Mouse (Mus musculus) embryonic facial prominence, embryonic 12.5 days (tissue): ENCODE results near the gene Arf3. TPM values are rescaled to one million over a fixed set of nuclear protein-coding genes. Genes with fewer than 3 reads are reported as not detected.
A peak's percentile ranks its signal among the peaks of the same experiment; 100 is the strongest.

Experiments used
- ATAC-seq: fragments of 200-750 bp; cut with Nextera tagmentation; 2 replicates; pipeline ENCODE4 v1.8.0; 2017; ENCODE audit not compliant: insufficient number of reproducible peaks, insufficient read depth, low FRiP score, low TSS enrichment
- H3K27ac ChIP-seq: fragments of 300-500 bp; sonication (generic); 2 replicates; pipeline ENCODE4 v1.5.1; 2016; ENCODE audit warnings: mild to moderate bottlenecking
- H3K27me3 ChIP-seq: fragments of 300-500 bp; sonication (generic); 2 replicates; pipeline ENCODE4 v1.6.1; 2016; ENCODE audit warnings: mild to moderate bottlenecking, moderate library complexity
- H3K36me3 ChIP-seq: fragments of 300-500 bp; sonication (generic); 2 replicates; pipeline ENCODE4 v1.6.1; 2016; ENCODE audit warnings: mild to moderate bottlenecking
- H3K4me1 ChIP-seq: fragments of 300-500 bp; sonication (generic); 2 replicates; pipeline ENCODE4 v1.6.1; 2016
- H3K4me2 ChIP-seq: fragments of 300-500 bp; sonication (generic); replicated peaks from 2 replicates; pipeline ENCODE4 v1.6.1; 2016; ENCODE audit warnings: mild to moderate bottlenecking, moderate library complexity
- H3K4me3 ChIP-seq: fragments of 300-500 bp; sonication (generic); 2 replicates; pipeline ENCODE4 v1.5.1; 2016; ENCODE audit warnings: mild to moderate bottlenecking
- H3K9ac ChIP-seq: fragments of 300-500 bp; sonication (generic); 2 replicates; pipeline ENCODE4 v1.6.1; 2016; ENCODE audit warnings: mild to moderate bottlenecking, moderate library complexity
- H3K9me3 ChIP-seq: fragments of 300-500 bp; sonication (generic); 2 replicates; pipeline ENCODE4 v1.6.1; 2016; ENCODE audit warnings: mild to moderate bottlenecking, moderate library complexity
- WGBS: fragments of 180-500 bp; shearing (Covaris S2); methylation state at CpG from one replicate; pipeline ENCODE4 v1.1.7; 2016; 5-methylcytosine and 5-hydroxymethylcytosine counted together
- polyA plus RNA-seq: library from polyadenylated mRNA; unstranded; fragments of >200 nt; fragmentation: Nextera tagmentation; extraction: Ambion mirVana; gene quantifications from 2 replicates; pipeline ENCODE4 v1.2.1, GENCODE M21; 2016

Arf3 gene
- polyA plus RNA-seq, 1 experiment from 2014 or later: 51.2 TPM

GRCm38 (mm10) chr15:98799396-98799795 is 36.4 kb upstream of the Arf3 start:
- Histone ChIP-seq H3K27ac (no peak overlapping the region), H3K36me3 (no peaks in the 10 kb centered on the region), H3K4me3 (no peak overlapping the region), H3K27me3 (peaks cover 100% of the 10 kb centered on the region), H3K4me2 (no peak overlapping the region), H3K4me1 (0 out of 2 replicates have a peak, but pooled peaks cover 4% of the 10 kb centered on the region), H3K9ac (no peak overlapping the region), H3K9me3 (no peaks in the 10 kb centered on the region)
- 13% methylated on average over 12 of the region's 12 CpGs for WGBS
- no peak for ATAC-seq

GRCm38 (mm10) chr15:98798903-98799302 is 35.9 kb upstream of the Arf3 start:
- no peak overlapping the region for H3K4me2 ChIP-seq
- no peak overlapping the region for H3K4me3 ChIP-seq
- 0 out of 2 replicates have a peak, but pooled peaks cover 4% of the 10 kb centered on the region for H3K4me1 ChIP-seq
- H3K27ac ChIP-seq: no peak overlapping the region
- ATAC-seq: no peak
- no peak overlapping the region for H3K9ac ChIP-seq
- no peaks in the 10 kb centered on the region for H3K9me3 ChIP-seq
- H3K27me3 ChIP-seq: peaks cover 100% of the 10 kb centered on the region
- H3K36me3 ChIP-seq: no peaks in the 10 kb centered on the region
- WGBS: 47% methylated on average over 3 of the region's 3 CpGs

- 1% methylated on average over 28 of the region's 28 CpGs for WGBS
- ATAC-seq: peak; percentile 77; the same call in 1 of the 2 replicates
Observed at GRCm38 (mm10) chr15:98797835-98798492, 35.0 kb upstream of the Arf3 start.

GRCm38 (mm10) chr15:98796803-98797595 is 34.0 kb upstream of the Arf3 start:
- 4% methylated on average over 13 of the region's 13 CpGs for WGBS
- Histone ChIP-seq H3K36me3 (no peaks in the 10 kb centered on the region), H3K27me3 (peaks cover 100% of the 10 kb centered on the region), H3K9me3 (no peaks in the 10 kb centered on the region), H3K4me2 (no peak overlapping the region), H3K27ac (no peak overlapping the region), H3K4me3 (no peak overlapping the region), H3K9ac (no peak overlapping the region), H3K4me1 (peaks cover 11% of the 10 kb centered on the region)
- no peak for ATAC-seq

More at GRCm38 (mm10) chr15:98797835-98798492, 35.0 kb upstream of the Arf3 start:
- Histone ChIP-seq H3K4me3 (0 out of 2 replicates have a peak overlapping the region, but pooled peaks have one; percentile 2), H3K9ac (no peak overlapping the region; the same call in 1 of the 2 replicates), H3K36me3 (no peaks in the 10 kb centered on the region), H3K27me3 (peaks cover 100% of the 10 kb centered on the region), H3K4me2 (peak overlapping the region; percentile 28; the same call in 1 of the 2 replicates), H3K9me3 (no peaks in the 10 kb centered on the region), H3K27ac (no peak overlapping the region), H3K4me1 (0 out of 2 replicates have a peak, but pooled peaks cover 4% of the 10 kb centered on the region)

- H3K4me1 ChIP-seq: peaks cover 24% of the 10 kb centered on the region
- WGBS: 5% methylated on average over 13 of the region's 13 CpGs
- H3K9me3 ChIP-seq: no peaks in the 10 kb centered on the region
- H3K9ac ChIP-seq: no peak overlapping the region
- H3K27ac ChIP-seq: no peak overlapping the region
- no peak for ATAC-seq
- H3K27me3 ChIP-seq: peaks cover 100% of the 10 kb centered on the region
- peak overlapping the region; percentile 45; the same call in 1 of the 2 replicates for H3K4me2 ChIP-seq
- peak overlapping the region; percentile 30; the same call in 1 of the 2 replicates for H3K4me3 ChIP-seq
- H3K36me3 ChIP-seq: no peaks in the 10 kb centered on the region
Observed at GRCm38 (mm10) chr15:98793141-98793698, 30.2 kb upstream of the Arf3 start.

- peaks cover 20% of the 10 kb centered on the region for H3K4me1 ChIP-seq
- H3K4me3 ChIP-seq: peak overlapping the region; percentile 30
Observed at GRCm38 (mm10) chr15:98792233-98793020, 29.4 kb upstream of the Arf3 start.

GRCm38 (mm10) chr15:98791771-98792170 is 28.8 kb upstream of the Arf3 start:
- Histone ChIP-seq H3K27ac (no peak overlapping the region), H3K4me3 (0 out of 2 replicates have a peak overlapping the region, but pooled peaks have one; percentile 14), H3K9ac (no peak overlapping the region), H3K27me3 (peaks cover 96% of the 10 kb centered on the region), H3K4me1 (peaks cover 20% of the 10 kb centered on the region), H3K9me3 (no peaks in the 10 kb centered on the region), H3K4me2 (no peak overlapping the region; the same call in 1 of the 2 replicates), H3K36me3 (no peaks in the 10 kb centered on the region)
- no peak for ATAC-seq
- WGBS: 1% methylated on average over 23 of the region's 23 CpGs

More at GRCm38 (mm10) chr15:98792233-98793020, 29.4 kb upstream of the Arf3 start:
- no peak for ATAC-seq
- H3K9ac ChIP-seq: no peak overlapping the region
- H3K9me3 ChIP-seq: no peaks in the 10 kb centered on the region
- 3% methylated on average over 75 of the region's 75 CpGs for WGBS
- peak overlapping the region; percentile 45 for H3K4me2 ChIP-seq
- peaks cover 100% of the 10 kb centered on the region for H3K27me3 ChIP-seq
- no peaks in the 10 kb centered on the region for H3K36me3 ChIP-seq
- no peak overlapping the region for H3K27ac ChIP-seq

- ATAC-seq: no peak
- Histone ChIP-seq H3K4me1 (peaks cover 20% of the 10 kb centered on the region), H3K27me3 (peaks cover 93% of the 10 kb centered on the region), H3K4me3 (peak overlapping the region; percentile 14; the same call in 1 of the 2 replicates), H3K9ac (no peak overlapping the region), H3K36me3 (no peaks in the 10 kb centered on the region), H3K27ac (no peak overlapping the region), H3K9me3 (no peaks in the 10 kb centered on the region), H3K4me2 (peak overlapping the region; percentile 16)
- under 1% methylated on average over 12 of the region's 12 CpGs for WGBS
Observed at GRCm38 (mm10) chr15:98791221-98791620, 28.2 kb upstream of the Arf3 start.

GRCm38 (mm10) chr15:98790761-98791160 is 27.7 kb upstream of the Arf3 start:
- no peak for ATAC-seq
- H3K4me1 ChIP-seq: peaks cover 20% of the 10 kb centered on the region
- H3K4me3 ChIP-seq: peak overlapping the region; percentile 10; the same call in 1 of the 2 replicates
- H3K36me3 ChIP-seq: no peaks in the 10 kb centered on the region
- H3K27ac ChIP-seq: no peak overlapping the region
- no peak overlapping the region for H3K9ac ChIP-seq
- no peaks in the 10 kb centered on the region for H3K9me3 ChIP-seq
- peaks cover 88% of the 10 kb centered on the region for H3K27me3 ChIP-seq
- H3K4me2 ChIP-seq: peak overlapping the region; percentile 16
- under 1% methylated on average over 23 of the region's 23 CpGs for WGBS

- ATAC-seq: no peak
- no peaks in the 10 kb centered on the region for H3K9me3 ChIP-seq
- no peaks in the 10 kb centered on the region for H3K36me3 ChIP-seq
- H3K27me3 ChIP-seq: peaks cover 85% of the 10 kb centered on the region
- no peak within 1 kb of the TSS for H3K27ac ChIP-seq
- 0 out of 2 replicates have a peak within 1 kb of the TSS, but pooled peaks have one; percentile 10 for H3K4me3 ChIP-seq
- WGBS: 2% methylated on average over 50 of the region's 51 CpGs
- H3K9ac ChIP-seq: no peak within 1 kb of the TSS
- H3K4me2 ChIP-seq: peak within 1 kb of the TSS; percentile 16; the same call in 1 of the 2 replicates
- H3K4me1 ChIP-seq: peaks cover 20% of the 10 kb centered on the region
Observed at GRCm38 (mm10) chr15:98789661-98790535, 26.9 kb upstream of the Arf3 start, which contains the start of gene Wnt1. Gene Wnt1, plus strand, starts transcription at chr15:98789857.
